Mouse (Mus musculus) MEL (cell line): ENCODE results near the gene Gtf2i. TPM values are rescaled to one million over a fixed set of nuclear protein-coding genes. Genes with fewer than 3 reads are reported as not detected.
"Not testable (repeated sequence)": the region's sequence is repeated elsewhere in the genome, so short reads cannot be mapped to it uniquely, and the experiment has no call there.

Source experiments
- DNase-seq: peaks from one replicate; pipeline ENCODE4 v3.0.0; 2011; ENCODE audit warnings: low read depth, low spot score
- H3K27ac ChIP-seq: 2 replicates; pipeline ENCODE4 v1.5.1; 2012; ENCODE audit warnings: low read depth, mild to moderate bottlenecking, control low read depth, low read length, moderate library complexity; ENCODE audit not compliant: control insufficient read depth
- H3K27me3 ChIP-seq, 2 experiments: fragments of 150-350 bp in 1 of 2; sonication (generic) in 1 of 2; 2 replicates each; pipeline ENCODE4 v1.6.1; 2012; ENCODE audit warnings: low read length in 2 of 2, mild to moderate bottlenecking in 2 of 2, improper control_type of control experiment in 1 of 2, moderate library complexity in 1 of 2; ENCODE audit not compliant: insufficient read depth in 2 of 2, control insufficient read depth in 1 of 2
- H3K36me3 ChIP-seq, 2 experiments: 2 replicates each; pipeline ENCODE4 v1.6.1; 2012 to 2014; ENCODE audit warnings: low read length in 2 of 2, improper control_type of control experiment in 1 of 2, inconsistent platforms in 1 of 2, mild to moderate bottlenecking in 1 of 2; ENCODE audit not compliant: insufficient read depth in 2 of 2, control insufficient read depth in 1 of 2
- H3K4me1 ChIP-seq, 2 experiments: fragments of 150-350 bp in 1 of 2; sonication (generic) in 1 of 2; 2 replicates each; pipeline ENCODE4 v1.6.1; 2012; ENCODE audit warnings: low read length in 2 of 2, improper control_type of control experiment in 1 of 2, mild to moderate bottlenecking in 1 of 2; ENCODE audit not compliant: insufficient read depth in 2 of 2, control insufficient read depth in 1 of 2
- H3K4me3 ChIP-seq, 2 experiments: fragments of 150-350 bp in 1 of 2; sonication (generic) in 1 of 2; 2 replicates each; pipeline ENCODE4 v1.5.1; 2012; ENCODE audit warnings: low read depth in 2 of 2, low read length in 2 of 2, mild to moderate bottlenecking in 2 of 2, moderate library complexity in 2 of 2, control low read depth in 1 of 2, improper control_type of control experiment in 1 of 2; ENCODE audit not compliant: control insufficient read depth in 1 of 2, insufficient read depth in 1 of 2
- H3K79me2 ChIP-seq: 2 replicates; pipeline ENCODE4 v1.6.1; 2012; ENCODE audit warnings: mild to moderate bottlenecking, low read length, moderate library complexity; ENCODE audit not compliant: control insufficient read depth, poor library complexity, insufficient read depth
- H3K9ac ChIP-seq: 2 replicates; pipeline ENCODE4 v1.6.1; 2012; ENCODE audit warnings: low read depth, mild to moderate bottlenecking, control low read depth, low read length, moderate library complexity; ENCODE audit not compliant: control insufficient read depth, poor library complexity, severe bottlenecking
- H3K9me3 ChIP-seq: fragments of 150-350 bp; sonication (generic); replicated peaks from 2 replicates; pipeline ENCODE4 v1.6.1; 2012; ENCODE audit warnings: mild to moderate bottlenecking, low read length, improper control_type of control experiment, moderate library complexity; ENCODE audit not compliant: insufficient read depth
- BHLHE40 ChIP-seq: IDR thresholded peaks from 2 replicates; pipeline ENCODE4 v1.6.1; 2012; ENCODE audit warnings: low read depth, mild to moderate bottlenecking, inconsistent platforms, low read length, improper control_type of control experiment, borderline replicate concordance
- CHD2 ChIP-seq: IDR thresholded peaks from 2 replicates; pipeline ENCODE4 v1.6.1; 2011; ENCODE audit warnings: low read length, improper control_type of control experiment
- ELF1 ChIP-seq: IDR thresholded peaks from 2 replicates; pipeline ENCODE4 v1.6.1; 2014; ENCODE audit warnings: low read depth, mild to moderate bottlenecking, inconsistent platforms, low read length, improper control_type of control experiment, moderate library complexity
- EP300 ChIP-seq, 2 experiments: IDR thresholded peaks; 2 replicates each; pipeline ENCODE4 v1.6.1; 2011; ENCODE audit warnings: improper control_type of control experiment in 2 of 2, low read length in 2 of 2, low read depth in 1 of 2, mild to moderate bottlenecking in 1 of 2
- GATA1 ChIP-seq: IDR thresholded peaks from 2 replicates; pipeline ENCODE4 v1.6.1; 2011; ENCODE audit warnings: low read depth, low read length, improper control_type of control experiment
- HCFC1 ChIP-seq: IDR thresholded peaks from 2 replicates; pipeline ENCODE4 v1.6.1; 2012; ENCODE audit warnings: low read depth, mild to moderate bottlenecking, inconsistent platforms, low read length, improper control_type of control experiment, moderate library complexity
- MAFK ChIP-seq: IDR thresholded peaks from 2 replicates; pipeline ENCODE4 v1.6.1; 2011; ENCODE audit warnings: low read depth, mild to moderate bottlenecking, low read length, improper control_type of control experiment, borderline replicate concordance
- MAZ ChIP-seq: IDR thresholded peaks from 2 replicates; pipeline ENCODE4 v1.6.1; 2012; ENCODE audit warnings: low read depth, mild to moderate bottlenecking, inconsistent platforms, low read length, improper control_type of control experiment
- MXI1 ChIP-seq: IDR thresholded peaks from 2 replicates; pipeline ENCODE4 v1.6.1; 2011; ENCODE audit warnings: mild to moderate bottlenecking, low read depth, low read length, improper control_type of control experiment
- MYB ChIP-seq: IDR thresholded peaks from 2 replicates; pipeline ENCODE4 v1.6.1; 2011; ENCODE audit warnings: mild to moderate bottlenecking, low read depth, low read length, improper control_type of control experiment
- NELFE ChIP-seq: IDR thresholded peaks from 2 replicates; pipeline ENCODE4 v1.6.1; 2011; ENCODE audit warnings: low read depth, low read length, improper control_type of control experiment
- POLR2A ChIP-seq, 2 experiments: IDR thresholded peaks; 2 replicates each; pipeline ENCODE4 v1.6.1; 2011 to 2012; ENCODE audit warnings: low read length in 2 of 2, mild to moderate bottlenecking in 2 of 2, control low read depth in 1 of 2, improper control_type of control experiment in 1 of 2, low read depth in 1 of 2, moderate library complexity in 1 of 2; ENCODE audit not compliant: control insufficient read depth in 1 of 2, insufficient read depth in 1 of 2, poor library complexity in 1 of 2
- TBP ChIP-seq: IDR thresholded peaks from 2 replicates; pipeline ENCODE4 v1.8.0; 2011; ENCODE audit warnings: low read depth, low read length, improper control_type of control experiment
- TCF12 ChIP-seq: IDR thresholded peaks from 2 replicates; pipeline ENCODE4 v1.6.1; 2014; ENCODE audit warnings: low read depth, mild to moderate bottlenecking, inconsistent platforms, low read length, improper control_type of control experiment, moderate library complexity
- UBTF ChIP-seq: IDR thresholded peaks from 2 replicates; pipeline ENCODE4 v1.6.1; 2012; ENCODE audit warnings: low read depth, mild to moderate bottlenecking, inconsistent platforms, low read length, improper control_type of control experiment, moderate library complexity, borderline replicate concordance; ENCODE audit not compliant: insufficient read depth
- USF1 ChIP-seq: IDR thresholded peaks from 2 replicates; pipeline ENCODE4 v1.6.1; 2014; ENCODE audit warnings: low read depth, mild to moderate bottlenecking, inconsistent platforms, low read length, improper control_type of control experiment, moderate library complexity
- USF2 ChIP-seq, 2 experiments: IDR thresholded peaks; 2 replicates each; pipeline ENCODE4 v1.6.1; 2011 to 2012; ENCODE audit warnings: improper control_type of control experiment in 2 of 2, low read length in 2 of 2, borderline replicate concordance in 1 of 2, inconsistent platforms in 1 of 2, low read depth in 1 of 2, mild to moderate bottlenecking in 1 of 2; ENCODE audit not compliant: insufficient read depth in 1 of 2
- ZNF384 ChIP-seq: IDR thresholded peaks from 2 replicates; pipeline ENCODE4 v1.6.1; 2012; ENCODE audit warnings: low read depth, mild to moderate bottlenecking, inconsistent platforms, low read length, improper control_type of control experiment
- polyA plus RNA-seq, 2 experiments: library from polyadenylated mRNA; stranded (reverse) in 1 of 2; unstranded in 1 of 2; fragments of >175 nt in 1 of 2; fragments of >200 nt in 1 of 2; gene quantifications; 2 replicates each; pipeline versions ENCODE4 v1.2.1 to v1.2.4; 2012; ENCODE audit warnings: low replicate concordance in 2 of 2, low read depth in 1 of 2; ENCODE audit not compliant: insufficient read length in 2 of 2, insufficient read depth in 1 of 2, missing spikeins in 1 of 2
- total RNA-seq: library from RNA; depleted of rRNA; stranded (reverse); fragments of 300-350 nt; gene quantifications from 2 replicates; pipeline ENCODE4 v1.2.3, GENCODE M21; 2012

Gene Gtf2i
- total and polyA plus RNA-seq, 3 experiments, result 46.7 to 151 (median 128) TPM

- TF ChIP-seq EP300 (IDR thresholded peaks at IDR 0.05; ENCODE audit: low read depth in 1 of 2, low read length in 2 of 2) (no peak), MYB (no peak), USF2 (IDR thresholded peaks at IDR 0.05; ENCODE audit: borderline replicate concordance in 1 of 2, insufficient read depth in 1 of 2, low read depth in 1 of 2, low read length in 2 of 2) (no peak), MAZ (peak; percentile 93), BHLHE40 (no peak)
- TF ChIP-seq, all 39 proteins: peak for 14
Observed at GRCm38 (mm10) chr5:134314688-134315622, at the start of gene Gtf2i (continued).

DNA sequence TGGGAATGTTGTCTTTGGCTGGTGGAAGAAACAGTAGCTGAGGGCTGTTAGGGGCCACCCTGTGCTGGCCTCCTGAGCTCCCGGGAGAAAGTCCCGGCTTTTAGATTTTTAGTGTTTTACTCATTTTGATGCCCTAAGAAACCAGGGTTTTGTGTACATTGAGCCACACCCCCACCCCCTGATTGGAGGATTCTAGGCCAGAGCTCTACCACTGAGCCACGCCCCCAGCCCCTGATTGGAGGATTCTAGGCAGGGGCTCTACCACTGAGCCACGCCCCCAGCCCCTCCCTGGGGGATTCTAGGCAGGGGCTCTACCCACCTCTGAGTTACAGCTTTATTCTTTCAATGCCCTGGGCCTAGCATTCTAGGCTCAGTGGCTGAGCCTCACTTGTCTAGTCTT lies 44.5 kb upstream of the Gtf2i start:
- peak; percentile 30 for DNase-seq
- H3K36me3 ChIP-seq, result no peaks in the 10 kb centered on the region
- no peak overlapping the region for H3K9ac ChIP-seq
- TF ChIP-seq MXI1 (no peak), USF1 (no peak)
- H3K27me3 ChIP-seq, result no peaks in the 10 kb centered on the region
- no peak overlapping the region for H3K27ac ChIP-seq
- H3K79me2 ChIP-seq, result no peaks in the 10 kb centered on the region
- no peak overlapping the region for H3K4me3 ChIP-seq
- H3K9me3 ChIP-seq, result no peaks in the 10 kb centered on the region
- H3K4me1 ChIP-seq, result no peaks in the 10 kb centered on the region

DNA sequence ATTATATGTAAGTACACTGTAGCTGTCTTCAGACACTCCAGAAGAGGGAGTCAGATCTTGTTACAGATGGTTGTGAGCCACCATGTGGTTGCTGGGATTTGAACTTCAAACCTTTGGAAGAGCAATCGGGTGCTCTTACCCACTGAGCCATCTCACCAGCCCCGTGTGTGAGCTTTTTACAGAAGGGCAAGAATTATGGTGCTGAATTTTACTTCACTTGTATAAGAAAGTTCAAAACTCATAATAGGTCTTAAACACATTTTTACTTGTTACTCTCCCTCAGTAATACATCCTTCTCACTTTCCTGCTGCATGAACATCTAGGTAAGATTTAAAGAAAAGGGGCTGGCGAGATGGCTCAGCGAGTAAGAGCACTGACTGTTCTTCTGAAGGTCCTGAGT lies 40.8 kb upstream of the Gtf2i start:
- H3K36me3 ChIP-seq, H3K27me3 ChIP-seq, H3K4me1 ChIP-seq, H3K9ac ChIP-seq, DNase-seq, H3K4me3 ChIP-seq, H3K27ac ChIP-seq, H3K9me3 ChIP-seq, H3K79me2 ChIP-seq: not testable (repeated sequence)
- peak; percentile 83 for TF ChIP-seq TBP

DNA sequence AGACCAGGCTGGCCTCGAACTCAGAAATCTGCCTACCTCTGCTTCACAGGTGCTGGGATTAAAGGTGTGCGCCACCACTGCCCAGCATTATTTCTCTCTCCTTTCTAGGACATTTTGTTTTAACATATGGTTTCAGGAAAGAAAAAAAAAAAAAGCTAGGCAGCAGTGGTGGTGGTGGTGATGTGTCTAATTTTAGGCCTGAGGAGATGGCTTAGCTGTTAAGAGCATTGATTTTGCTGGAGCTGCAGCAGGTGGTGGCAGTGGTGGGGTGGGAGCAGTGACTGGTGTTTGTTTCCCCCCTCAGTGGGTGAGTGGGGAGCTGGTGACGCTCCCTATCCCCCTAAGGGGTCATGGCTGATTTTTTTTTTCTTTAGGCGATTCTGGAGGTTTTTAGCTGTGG lies 38.6 kb upstream of the Gtf2i start:
- no peak overlapping the region for H3K9ac ChIP-seq
- H3K27me3 ChIP-seq, result no peaks in the 10 kb centered on the region
- H3K27ac ChIP-seq, result no peak overlapping the region
- no peak for DNase-seq
- H3K4me3 ChIP-seq, result no peak overlapping the region
- peaks cover 4 to 7% of the 10 kb centered on the region in 2 experiments; a peak in 3 of 4 replicates for H3K4me1 ChIP-seq
- no peaks in the 10 kb centered on the region for H3K9me3 ChIP-seq
- TF ChIP-seq HCFC1 (no peak), ELF1 (no peak), POLR2A (IDR thresholded peaks at IDR 0.05; ENCODE audit: control insufficient read depth in 1 of 2, insufficient read depth in 1 of 2, low read depth in 1 of 2, low read length in 2 of 2, poor library complexity in 1 of 2) (no peak), CHD2 (no peak), MAFK (no peak), GATA1 (no peak), TCF12 (no peak), USF1 (no peak), NELFE (no peak), ZNF384 (no peak), MXI1 (no peak), UBTF (no peak), MYB (no peak)
- H3K79me2 ChIP-seq, result no peaks in the 10 kb centered on the region
- peaks cover 0 to 4% of the 10 kb centered on the region in 2 experiments; a peak in 2 of 4 replicates for H3K36me3 ChIP-seq
